Mouse (Mus musculus) forebrain, embryonic 13.5 days (tissue): ENCODE measurements around the gene Thrsp. TPM values are rescaled to one million over a fixed set of nuclear protein-coding genes. Genes with fewer than 3 reads are reported as not detected.

Experiments
- ATAC-seq: fragments of 200-750 bp; cut with Nextera tagmentation; 2 replicates; pipeline ENCODE4 v1.8.0; 2017
- H3K27ac ChIP-seq: fragments of 300-500 bp; sonication (generic); 2 replicates; pipeline ENCODE4 v1.5.1; 2015; ENCODE audit warnings: inconsistent platforms, mild to moderate bottlenecking, moderate library complexity
- H3K27me3 ChIP-seq: fragments of 300-500 bp; sonication (generic); 2 replicates; pipeline ENCODE4 v1.6.1; 2015; ENCODE audit warnings: mild to moderate bottlenecking, inconsistent platforms
- H3K36me3 ChIP-seq: fragments of 300-500 bp; sonication (generic); 2 replicates; pipeline ENCODE4 v1.6.1; 2015; ENCODE audit warnings: mild to moderate bottlenecking, inconsistent platforms; ENCODE audit not compliant: poor library complexity, severe bottlenecking
- H3K4me1 ChIP-seq: fragments of 300-500 bp; sonication (generic); 2 replicates; pipeline ENCODE4 v1.6.1; 2015; ENCODE audit warnings: inconsistent platforms
- H3K4me2 ChIP-seq: fragments of 300-500 bp; sonication (generic); 2 replicates; pipeline ENCODE4 v1.6.1; 2015; ENCODE audit warnings: inconsistent platforms, mild to moderate bottlenecking, moderate library complexity
- H3K4me3 ChIP-seq: fragments of 300-500 bp; sonication (generic); 2 replicates; pipeline ENCODE4 v1.5.1; 2015; ENCODE audit warnings: mild to moderate bottlenecking, inconsistent platforms
- H3K9ac ChIP-seq: fragments of 300-500 bp; sonication (generic); 2 replicates; pipeline ENCODE4 v1.6.1; 2015; ENCODE audit warnings: mild to moderate bottlenecking, inconsistent platforms
- H3K9me3 ChIP-seq: fragments of 300-500 bp; sonication (generic); replicated peaks from 2 replicates; pipeline ENCODE4 v1.6.1; 2016; ENCODE audit warnings: inconsistent platforms
- WGBS: fragments of 180-500 bp; shearing (Covaris S2); methylation state at CpG from one replicate; pipeline ENCODE4 v1.1.7; 2015; 5-methylcytosine and 5-hydroxymethylcytosine counted together
- polyA plus RNA-seq: library from polyadenylated mRNA; unstranded; fragments of >200 nt; fragmentation: Nextera tagmentation; extraction: Ambion mirVana; gene quantifications from 2 replicates; pipeline ENCODE4 v1.2.1, GENCODE M21; 2015

Thrsp gene
- polyA plus RNA-seq, 1 experiment from 2014 or later = 1.7 TPM

DNA sequence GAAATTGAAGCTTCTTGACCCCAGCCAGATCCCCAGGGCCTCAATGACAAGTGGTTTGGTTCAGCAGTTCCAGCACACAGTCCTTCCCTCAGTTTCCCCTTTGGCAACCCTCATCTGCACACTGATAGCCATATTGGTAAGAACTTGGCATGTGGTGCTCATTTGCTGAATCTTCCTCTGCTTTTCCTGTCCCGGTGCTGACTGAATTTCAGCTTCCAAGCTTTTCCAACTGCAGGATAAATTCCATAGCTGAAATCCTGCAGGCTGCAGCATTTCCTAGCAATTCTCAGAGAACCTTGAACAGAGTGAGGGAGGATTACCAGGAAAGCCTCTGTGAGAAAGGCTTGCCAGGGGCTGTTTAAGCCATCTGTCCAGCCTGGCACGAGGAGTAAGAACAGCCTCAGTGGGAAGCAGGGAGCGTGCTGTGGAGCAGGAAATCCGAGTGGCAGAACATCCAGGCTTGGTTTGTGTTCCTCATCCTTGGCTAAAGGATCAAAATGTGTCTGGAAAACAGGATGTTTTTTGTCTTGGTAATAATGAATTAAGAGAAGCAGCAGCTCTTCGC lies 30.6 kb downstream of the Thrsp start:
- H3K4me1 ChIP-seq = peaks cover 14% of the 10 kb centered on the region; the same call in 1 of the 2 replicates
- H3K4me2 ChIP-seq = no peak overlapping the region
- peak; percentile 60; the same call in 1 of the 2 replicates for ATAC-seq
- H3K9me3 ChIP-seq = no peaks in the 10 kb centered on the region
- H3K27me3 ChIP-seq = no peaks in the 10 kb centered on the region
- no peak overlapping the region for H3K9ac ChIP-seq
- H3K4me3 ChIP-seq = no peak overlapping the region
- peaks cover 79% of the 10 kb centered on the region for H3K36me3 ChIP-seq
- H3K27ac ChIP-seq = peak overlapping the region; percentile 49; the same call in 1 of the 2 replicates
- 82% methylated on average over 5 of the region's 5 CpGs for WGBS

GRCm38 (mm10) chr7:97386106-97386805 lies 31.3 kb downstream of the Thrsp start:
- WGBS = 89% methylated on average over 7 of the region's 7 CpGs
- peaks cover 9% of the 10 kb centered on the region; the same call in 1 of the 2 replicates for H3K4me1 ChIP-seq
- no peak overlapping the region for H3K27ac ChIP-seq
- peaks cover 85% of the 10 kb centered on the region for H3K36me3 ChIP-seq
- H3K9ac ChIP-seq = no peak overlapping the region
- ATAC-seq = no peak
- H3K27me3 ChIP-seq = no peaks in the 10 kb centered on the region
- H3K4me2 ChIP-seq = no peak overlapping the region
- H3K4me3 ChIP-seq = no peak overlapping the region
- H3K9me3 ChIP-seq = no peaks in the 10 kb centered on the region

DNA sequence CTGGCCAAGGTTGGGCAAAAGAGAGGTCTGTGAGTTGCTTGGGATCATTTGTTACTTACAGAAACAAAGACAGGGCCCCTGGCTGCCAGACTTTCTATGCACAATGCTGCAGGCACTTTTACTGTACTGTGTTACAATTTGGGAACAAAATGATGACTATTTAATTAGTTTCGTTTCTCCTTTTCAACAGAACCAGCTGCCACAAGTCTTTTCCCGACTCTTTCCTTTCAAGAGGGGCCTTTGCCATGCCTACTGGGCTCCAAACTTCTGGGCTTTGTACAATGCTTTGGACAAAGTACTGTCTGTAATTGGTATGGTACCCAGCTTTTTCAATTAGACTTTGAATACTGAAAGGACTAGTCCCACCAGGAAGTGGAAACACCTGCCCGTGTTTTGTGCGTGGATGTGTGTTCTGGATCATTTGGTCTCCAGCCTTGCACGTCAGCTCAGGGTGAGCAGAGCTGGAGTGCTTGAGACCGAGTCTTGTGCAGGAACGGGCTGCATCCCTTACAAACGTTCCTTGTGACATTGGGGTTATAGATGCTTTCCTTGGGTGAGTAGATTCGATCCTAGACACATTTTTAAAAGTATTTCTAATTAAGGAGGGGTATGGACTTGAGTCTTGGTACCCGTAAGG lies 33.9 kb downstream of the Thrsp start:
- Histone ChIP-seq H3K27me3 (no peaks in the 10 kb centered on the region), H3K4me3 (no peak overlapping the region), H3K9me3 (no peaks in the 10 kb centered on the region), H3K9ac (no peak overlapping the region), H3K27ac (no peak overlapping the region), H3K4me2 (no peak overlapping the region), H3K4me1 (0 out of 2 replicates have a peak, but pooled peaks cover 4% of the 10 kb centered on the region), H3K36me3 (peaks cover 92% of the 10 kb centered on the region)
- peak; percentile 34; the same call in 1 of the 2 replicates for ATAC-seq
- 84% methylated on average over 10 of the region's 10 CpGs for WGBS

- H3K9ac ChIP-seq = no peak overlapping the region
- H3K9me3 ChIP-seq = no peaks in the 10 kb centered on the region
- no peak overlapping the region for H3K4me2 ChIP-seq
- peaks cover 93% of the 10 kb centered on the region for H3K36me3 ChIP-seq
- 96% methylated on average over 8 of the region's 8 CpGs for WGBS
- H3K27me3 ChIP-seq = no peaks in the 10 kb centered on the region
- no peak for ATAC-seq
- no peak overlapping the region for H3K4me3 ChIP-seq
- H3K4me1 ChIP-seq = 0 out of 2 replicates have a peak, but pooled peaks cover 4% of the 10 kb centered on the region
- H3K27ac ChIP-seq = no peak overlapping the region
These were observed 34.9 kb downstream of the Thrsp start for GRCm38 (mm10) chr7:97382661-97383060.

DNA sequence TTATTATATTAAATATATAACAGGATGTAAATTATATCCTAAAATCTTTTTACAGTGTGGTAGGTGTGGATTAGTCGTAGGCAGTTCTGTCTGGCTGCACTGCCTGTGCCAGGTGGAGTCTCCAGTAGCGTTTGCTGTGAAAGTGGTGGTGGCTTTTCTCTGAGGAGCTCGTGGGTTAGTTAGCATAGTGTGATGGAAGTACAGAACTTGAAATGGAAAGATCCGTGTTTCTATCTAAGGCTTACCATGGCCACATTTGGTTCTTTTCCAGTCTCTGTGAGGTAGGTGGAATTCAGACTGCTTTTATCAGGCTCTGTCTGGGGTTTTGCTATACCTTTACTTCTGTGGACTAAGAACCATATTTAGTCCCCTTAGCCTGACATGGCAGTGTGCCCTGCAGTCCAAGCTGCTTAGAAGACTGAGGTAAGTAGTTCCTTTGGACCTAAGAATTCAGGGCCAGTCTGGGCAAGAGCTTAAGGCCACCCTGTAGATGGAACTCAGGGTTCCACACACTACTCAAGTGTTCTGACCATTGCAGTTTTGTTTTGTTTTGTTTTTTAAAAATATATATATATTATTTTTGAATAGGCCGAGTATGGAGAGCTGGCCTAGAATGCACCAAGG lies 36.9 kb downstream of the Thrsp start:
- Histone ChIP-seq H3K9me3 (no peaks in the 10 kb centered on the region), H3K9ac (no peak overlapping the region), H3K4me2 (no peak overlapping the region), H3K36me3 (peaks cover 82% of the 10 kb centered on the region), H3K4me3 (no peak overlapping the region), H3K27ac (no peak overlapping the region), H3K4me1 (no peaks in the 10 kb centered on the region), H3K27me3 (no peaks in the 10 kb centered on the region)
- no peak for ATAC-seq
- WGBS = 92% methylated on average over 5 of the region's 5 CpGs

DNA sequence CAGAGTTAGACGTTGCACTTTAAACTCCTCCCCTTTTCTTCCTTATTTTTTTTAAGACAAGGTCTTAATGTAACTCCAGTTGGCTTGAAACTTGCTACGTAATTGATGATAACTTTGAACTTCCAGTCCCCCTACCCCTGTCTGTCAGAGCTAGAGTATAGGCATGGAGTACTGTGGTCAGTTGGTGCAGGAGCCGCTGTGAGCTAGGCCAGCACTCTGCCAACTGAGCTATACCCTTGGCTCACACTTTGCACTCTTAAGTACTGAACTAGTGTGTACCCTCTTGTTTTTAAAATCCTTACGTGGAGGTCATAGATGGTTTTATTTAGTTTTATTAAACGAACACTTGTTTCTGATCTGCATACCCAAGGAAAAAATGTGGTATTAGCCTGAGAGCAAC lies 38.2 kb downstream of the Thrsp start:
- 97% methylated on average over 5 of the region's 5 CpGs for WGBS
- H3K36me3 ChIP-seq = peaks cover 82% of the 10 kb centered on the region
- no peaks in the 10 kb centered on the region for H3K9me3 ChIP-seq
- no peaks in the 10 kb centered on the region for H3K27me3 ChIP-seq
- H3K4me2 ChIP-seq = no peak overlapping the region
- H3K4me3 ChIP-seq = no peak overlapping the region
- no peak overlapping the region for H3K27ac ChIP-seq
- no peak for ATAC-seq
- H3K9ac ChIP-seq = no peak overlapping the region
- H3K4me1 ChIP-seq = no peaks in the 10 kb centered on the region

DNA sequence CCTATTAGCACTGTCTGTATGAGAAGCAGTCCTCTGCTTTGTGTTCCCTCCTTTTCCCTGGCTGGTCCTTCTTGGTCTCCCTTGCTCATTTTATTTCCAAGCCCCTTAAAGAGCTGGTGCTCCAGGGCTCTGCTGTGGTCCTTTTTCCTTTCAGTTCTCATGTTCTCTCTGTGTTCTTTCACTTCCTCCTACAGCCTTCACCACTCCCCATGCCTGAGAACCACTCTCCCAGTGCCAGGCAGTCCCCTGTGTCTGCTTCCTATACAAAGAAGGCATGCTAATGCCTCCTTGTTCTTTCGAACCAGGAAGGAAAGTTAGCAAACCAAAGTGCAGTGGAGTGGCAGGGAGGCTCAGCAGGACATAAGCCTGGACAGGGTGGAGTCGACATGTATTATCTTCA lies 41.6 kb downstream of the Thrsp start:
- 78% methylated on average over 2 of the region's 2 CpGs for WGBS
- Histone ChIP-seq H3K4me1 (peaks cover 12% of the 10 kb centered on the region), H3K9ac (no peak overlapping the region), H3K9me3 (no peaks in the 10 kb centered on the region), H3K4me2 (no peak overlapping the region), H3K36me3 (peaks cover 57% of the 10 kb centered on the region), H3K27me3 (no peaks in the 10 kb centered on the region), H3K27ac (no peak overlapping the region), H3K4me3 (no peak overlapping the region)
- ATAC-seq = no peak

- Histone ChIP-seq H3K9me3 (no peaks in the 10 kb centered on the region), H3K27me3 (no peaks in the 10 kb centered on the region), H3K36me3 (peaks cover 52% of the 10 kb centered on the region), H3K4me2 (no peak overlapping the region), H3K4me3 (no peak overlapping the region), H3K4me1 (peaks cover 14% of the 10 kb centered on the region), H3K9ac (no peak overlapping the region), H3K27ac (no peak overlapping the region)
- no peak for ATAC-seq
- whole genome bisulfite sequencing = 95% methylated on average over 9 of the region's 9 CpGs
These were observed 42.4 kb downstream of the Thrsp start for GRCm38 (mm10) chr7:97375101-97375500.

- ATAC-seq = no peak
- H3K4me2 ChIP-seq = no peak overlapping the region
- no peaks in the 10 kb centered on the region for H3K27me3 ChIP-seq
- peaks cover 3% of the 10 kb centered on the region for H3K4me1 ChIP-seq
- H3K9me3 ChIP-seq = no peaks in the 10 kb centered on the region
- H3K27ac ChIP-seq = no peak overlapping the region
- H3K9ac ChIP-seq = no peak overlapping the region
- H3K4me3 ChIP-seq = no peak overlapping the region
- 79% methylated on average over 1 of the region's 1 CpGs for WGBS
- no peaks in the 10 kb centered on the region for H3K36me3 ChIP-seq
These were observed 51.6 kb downstream of the Thrsp start for GRCm38 (mm10) chr7:97365887-97366286.

Other genes with a start within 250 kb of the Thrsp start
- gene Usp35, start 85.7 kb downstream of the Thrsp start, polyA plus RNA-seq = 2.9 TPM in 2 replicates
- 5.3 and 6.1 TPM in 2 replicates for gene Kctd21, start 85.4 kb downstream of the Thrsp start, polyA plus RNA-seq
- 28.3 and 30.8 TPM in 2 replicates for gene Alg8, start 46.1 kb downstream of the Thrsp start, polyA plus RNA-seq
- gene Ndufc2, start 17.7 kb downstream of the Thrsp start, polyA plus RNA-seq = 422 and 512 TPM in 2 replicates
- 2.4 and 3.3 TPM in 2 replicates for gene Kctd14, start 33.6 kb upstream of the Thrsp start, polyA plus RNA-seq
- 53.5 and 54.1 TPM in 2 replicates for gene Ints4, start 63.2 kb upstream of the Thrsp start, polyA plus RNA-seq
- gene Aamdc, start 161.8 kb upstream of the Thrsp start, polyA plus RNA-seq = 42.7 and 46.3 TPM in 2 replicates
- gene Rsf1, start 162.2 kb upstream of the Thrsp start, polyA plus RNA-seq = 38.1 and 41.7 TPM in 2 replicates